Mouse (Mus musculus): Measurements from ENCODE around the gene Pak1. TPM values are rescaled to one million over a fixed set of nuclear protein-coding genes. Genes with fewer than 3 reads are reported as not detected.

Gene Pak1
- polyA plus RNA-seq (2012; rRNA removed; ENCODE audit: low replicate concordance): 50.2 and 51.1 TPM in 2 replicates

DNA sequence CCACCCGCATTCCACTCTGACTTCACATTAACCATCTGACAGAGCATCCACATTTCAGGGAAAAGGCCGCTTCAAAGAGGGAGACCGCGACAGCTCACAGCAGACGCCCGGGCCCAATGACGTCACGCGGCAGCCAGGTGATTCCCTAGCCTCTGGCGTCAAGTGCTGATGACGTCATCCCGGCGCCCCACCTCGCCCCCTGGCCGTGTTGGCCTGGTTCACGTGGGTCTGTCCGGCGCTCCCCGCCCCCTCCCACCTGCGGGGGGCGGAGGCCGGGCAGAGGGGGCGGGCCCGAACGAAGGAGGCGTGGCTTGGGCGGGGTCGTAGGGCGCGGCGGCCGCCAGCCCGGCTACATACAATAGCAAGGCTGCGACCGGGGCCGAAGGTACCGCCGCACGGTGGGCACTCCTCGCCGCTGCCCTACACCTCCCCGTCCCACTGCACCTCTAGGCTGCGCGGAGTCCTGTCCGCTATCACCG lies at the start of gene Pak1:
Gene Pak1, plus strand, starts transcription at position 352 of the 479 bp plus-strand sequence.

DNA sequence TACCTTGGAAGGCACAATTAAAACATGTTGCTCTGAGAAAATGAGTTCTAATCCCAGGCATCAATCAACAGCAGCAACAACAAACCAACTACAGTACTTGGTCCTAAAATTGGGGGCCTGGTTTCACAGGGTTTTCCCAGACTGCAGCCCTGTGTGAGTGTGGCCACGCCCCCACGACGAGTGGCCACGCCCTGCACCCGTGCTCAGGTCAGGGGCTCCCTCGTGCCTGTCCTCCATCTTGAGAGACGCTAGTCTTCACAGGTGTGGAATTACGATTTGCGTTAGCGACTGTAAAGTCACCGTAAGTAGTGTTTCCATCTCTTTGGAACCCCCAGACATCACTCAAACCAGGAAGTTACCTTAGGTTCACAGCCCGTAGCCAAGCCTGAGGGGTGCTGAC lies 131.4 kb downstream of the Pak1 start, which contains the start of gene Gdpd4:
Gene Gdpd4, plus strand, starts transcription at position 214 of the 400 bp plus-strand sequence.

Other genes with a start within 250 kb of the Pak1 start
- 28.7 and 45.8 TPM in 2 replicates for gene Aamdc, start 209.0 kb upstream of the Pak1 start, polyA plus RNA-seq (2012; rRNA removed; ENCODE audit: low replicate concordance)
- gene Rsf1, start 208.7 kb upstream of the Pak1 start, polyA plus RNA-seq (2012; rRNA removed; ENCODE audit: low replicate concordance): 0.39 and 0.49 TPM in 2 replicates
- 11.8 and 25.5 TPM in 2 replicates for gene Clns1a, start 91.9 kb upstream of the Pak1 start, polyA plus RNA-seq (2012; rRNA removed; ENCODE audit: low replicate concordance)
- gene Aqp11, start 50.3 kb upstream of the Pak1 start, polyA plus RNA-seq (2012; rRNA removed; ENCODE audit: low replicate concordance): 62.4 and 114 TPM in 2 replicates
- not detected in 2 replicates for gene Gdpd4, start 131.4 kb downstream of the Pak1 start, polyA plus RNA-seq (2012; rRNA removed; ENCODE audit: low replicate concordance)

All from duodenum, adult 2 months (tissue).